In the genomic region with DNA sequence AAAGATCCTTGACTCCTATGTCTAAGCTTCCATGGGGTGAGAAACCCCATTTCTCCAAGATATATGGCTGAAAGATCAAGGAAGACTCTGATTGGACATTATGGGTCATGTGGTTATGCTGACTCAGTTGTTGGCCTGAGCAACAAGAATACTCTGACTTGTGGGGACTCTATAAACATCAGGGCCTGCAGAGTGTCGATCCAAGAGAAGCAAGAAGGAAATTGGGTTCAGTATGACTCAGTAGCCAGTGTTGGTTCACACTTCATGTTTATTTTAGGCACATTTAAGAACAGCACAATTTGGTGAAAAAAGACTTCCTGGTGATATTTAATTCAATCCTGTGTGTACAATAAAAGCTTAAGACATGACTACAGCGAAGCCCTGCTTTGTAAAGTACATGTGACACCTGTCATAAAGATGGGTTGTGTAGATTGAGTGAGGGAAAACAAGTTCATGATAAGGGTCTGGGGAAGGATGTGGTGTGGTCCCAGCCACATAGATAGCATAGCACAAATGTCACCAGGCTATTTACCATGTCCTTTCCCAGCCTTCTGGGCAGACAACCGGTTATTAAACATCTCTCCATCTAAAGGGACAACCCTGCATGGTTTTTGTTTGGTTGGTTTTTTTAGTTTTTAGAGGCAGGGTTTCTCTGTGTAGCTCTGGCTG, we compare ENCODE assay signal across 13 mouse cellular contexts. TPM values are rescaled to one million over a fixed set of nuclear protein-coding genes. Genes with fewer than 3 reads are reported as not detected.
DNase-seq lines count a peak whose midpoint lies in the region; ATAC-seq and TF ChIP-seq lines count a peak whose summit lies in the region.
"Had no signal": no experiment of that assay in that cellular context is flagged by ENCODE, and none has a peak within 500 bp of the region (broad histone marks: within the 10 kb centered on the region; RNA-seq: fewer than 3 reads in every experiment).

No protein-coding gene starts in this region.

- 76% methylated on average over 3 of the region's 3 CpGs for WGBS in kidney, postnatal 0 days
- WGBS in midbrain, embryonic 14.5 days = 88% methylated on average over 3 of the region's 3 CpGs
- WGBS in limb, embryonic 10.5 days = 87% methylated on average over 3 of the region's 3 CpGs

- no peak for DNase-seq in kidney, postnatal 0 days (ENCODE audit: low spot score)
- no peak for DNase-seq in kidney, postnatal 10 days
- no peak for DNase-seq in CH12.LX (ENCODE audit: extremely low read depth)
- no peak for DNase-seq in midbrain, embryonic 14.5 days
- no peak for DNase-seq in limb, embryonic 10.5 days (ENCODE audit: low spot score)
- DNase-seq in adrenal gland, postnatal 4 days (ENCODE audit: low spot score in 2 of 2) = no peak
- DNase-seq: cerebellum, postnatal 14 days; heart, adult 2 months had no signal

- dilution Hi-C loops in CH12.LX (cut with MboI; ENCODE audit: extremely low pct_ligation_motif_present, extremely low pct_unique_long_range_greater_than_20kb, low sequenced_read_pairs) = no loop called here

- no peaks in the 10 kb centered on the region for H3K27me3 ChIP-seq in kidney, postnatal 0 days (ENCODE audit: insufficient read depth, low read length)
- peaks cover 91% of the 10 kb centered on the region for H3K27me3 ChIP-seq in CH12.LX (replicated peaks)
- no peaks in the 10 kb centered on the region for H3K27me3 ChIP-seq in midbrain, embryonic 14.5 days (ENCODE audit: control insufficient read depth, insufficient read depth, low read length)
- H3K27me3 ChIP-seq in limb, embryonic 10.5 days (ENCODE audit: low read depth, poor library complexity, severe bottlenecking) = no peaks in the 10 kb centered on the region
- H3K27me3 ChIP-seq: kidney, embryonic 15.5 days; lung, embryonic 15.5 days; stomach, embryonic 15.5 days had no signal

- ATAC-seq in kidney, postnatal 0 days (replicated peaks; ENCODE audit: low FRiP score, low read depth) = no peak
- peak; percentile 18 to 35; a peak in 2 of 4 replicates for ATAC-seq in hematopoietic stem cell, adult 5-6 weeks (replicated peaks in 1 of 2; ENCODE audit: insufficient read depth in 1 of 2, low FRiP score in 2 of 2, low TSS enrichment in 1 of 2, low read depth in 1 of 2, poor library complexity in 2 of 2, severe bottlenecking in 2 of 2)
- no peak for ATAC-seq in midbrain, embryonic 14.5 days (ENCODE audit: low FRiP score, low TSS enrichment)
- ATAC-seq in monocyte, adult 5-6 weeks (replicated peaks; ENCODE audit: insufficient number of reproducible peaks, low FRiP score, low TSS enrichment, poor library complexity, severe bottlenecking) = no peak

- no peak for TF ChIP-seq RAD21 in CH12.LX (IDR thresholded peaks at IDR 0.05; ENCODE audit: low read depth, low read length)

- TF ChIP-seq CTCF in kidney, postnatal 0 days (IDR thresholded peaks at IDR 0.05; ENCODE audit: low read depth) = no peak
- no peak for TF ChIP-seq CTCF in CH12.LX (conservative IDR thresholded peaks at IDR 0.05 in 1 of 2, IDR thresholded peaks at IDR 0.05 in 1 of 2; ENCODE audit: low read depth in 2 of 2, low read length in 2 of 2)

- H3K27ac ChIP-seq in kidney, postnatal 0 days = 0 out of 2 replicates have a peak overlapping the region, but pooled peaks have one; percentile 19
- H3K27ac ChIP-seq in CH12.LX (ENCODE audit: insufficient read depth, low read depth) = no peak overlapping the region
- H3K27ac ChIP-seq in midbrain, embryonic 14.5 days (replicated peaks; ENCODE audit: low read depth, low read length) = peak overlapping the region; percentile 46; the same call in 1 of the 2 replicates
- no peak overlapping the region for H3K27ac ChIP-seq in limb, embryonic 10.5 days
- H3K27ac ChIP-seq: heart, adult 2 months; stomach, embryonic 15.5 days had no signal

- no peak for TF ChIP-seq POLR2A in CH12.LX (IDR thresholded peaks at IDR 0.05; ENCODE audit: low read depth, low read length)

- no peaks in the 10 kb centered on the region for H3K4me1 ChIP-seq in kidney, postnatal 0 days (replicated peaks; ENCODE audit: insufficient read depth, low read length)
- H3K4me1 ChIP-seq in CH12.LX (ENCODE audit: control insufficient read depth in 1 of 2, insufficient read depth in 2 of 2) = no peaks in the 10 kb centered on the region
- H3K4me1 ChIP-seq in midbrain, embryonic 14.5 days (ENCODE audit: control insufficient read depth, insufficient read depth, low read length) = peaks cover 14% of the 10 kb centered on the region
- no peaks in the 10 kb centered on the region for H3K4me1 ChIP-seq in limb, embryonic 10.5 days
- H3K4me1 ChIP-seq: stomach, embryonic 15.5 days had no signal

- H3K4me3 ChIP-seq in kidney, postnatal 0 days (replicated peaks; ENCODE audit: low read depth, low read length) = no peak overlapping the region
- no peak overlapping the region for H3K4me3 ChIP-seq in CH12.LX (replicated peaks in 1 of 3; ENCODE audit: low read depth in 2 of 3, low read length in 2 of 3, poor library complexity in 1 of 3)
- no peak overlapping the region for H3K4me3 ChIP-seq in midbrain, embryonic 14.5 days (replicated peaks; ENCODE audit: low read depth, low read length)
- no peak overlapping the region for H3K4me3 ChIP-seq in limb, embryonic 10.5 days
- H3K4me3 ChIP-seq: heart, adult 2 months; kidney, embryonic 15.5 days; lung, embryonic 15.5 days; stomach, embryonic 15.5 days had no signal

- H3K9ac ChIP-seq in kidney, postnatal 0 days (ENCODE audit: low read depth, low read length) = no peak overlapping the region
- no peak overlapping the region for H3K9ac ChIP-seq in CH12.LX (ENCODE audit: insufficient read depth, low read depth)
- no peak overlapping the region for H3K9ac ChIP-seq in midbrain, embryonic 14.5 days (replicated peaks; ENCODE audit: low read length)
- H3K9ac ChIP-seq: kidney, embryonic 15.5 days; lung, embryonic 15.5 days; stomach, embryonic 15.5 days had no signal

- 0 out of 2 replicates have a peak, but pooled peaks cover 5% of the 10 kb centered on the region for H3K36me3 ChIP-seq in kidney, postnatal 0 days (ENCODE audit: insufficient read depth, low read length)
- H3K36me3 ChIP-seq in CH12.LX (replicated peaks in 1 of 2; ENCODE audit: control insufficient read depth in 1 of 2, insufficient read depth in 1 of 2, low read length in 1 of 2) = no peaks in the 10 kb centered on the region
- H3K36me3 ChIP-seq in midbrain, embryonic 14.5 days (ENCODE audit: control insufficient read depth, insufficient read depth, low read length) = no peaks in the 10 kb centered on the region
- H3K36me3 ChIP-seq in limb, embryonic 10.5 days = no peaks in the 10 kb centered on the region
- H3K36me3 ChIP-seq: kidney, embryonic 15.5 days; lung, embryonic 15.5 days; stomach, embryonic 15.5 days had no signal

- H3K4me2 ChIP-seq in kidney, postnatal 0 days (ENCODE audit: low read length) = no peak overlapping the region
- no peak overlapping the region for H3K4me2 ChIP-seq in CH12.LX (ENCODE audit: insufficient read depth, low read depth, poor library complexity, severe bottlenecking)
- H3K4me2 ChIP-seq in midbrain, embryonic 14.5 days (ENCODE audit: low read length) = no peak overlapping the region
- H3K4me2 ChIP-seq: kidney, embryonic 15.5 days; lung, embryonic 15.5 days; stomach, embryonic 15.5 days had no signal

- no peak for TF ChIP-seq EP300 in CH12.LX (IDR thresholded peaks at IDR 0.05; ENCODE audit: low read length)

- no peaks in the 10 kb centered on the region for H3K79me2 ChIP-seq in CH12.LX (replicated peaks; ENCODE audit: control insufficient read depth, extremely low read depth, insufficient read depth, poor library complexity, severe bottlenecking)

- no peaks in the 10 kb centered on the region for H3K9me3 ChIP-seq in kidney, postnatal 0 days (replicated peaks; ENCODE audit: low read length)
- peaks cover 8% of the 10 kb centered on the region for H3K9me3 ChIP-seq in CH12.LX (replicated peaks; ENCODE audit: low read length)
- H3K9me3 ChIP-seq in midbrain, embryonic 14.5 days (ENCODE audit: control insufficient read depth, low read length) = no peaks in the 10 kb centered on the region
- H3K9me3 ChIP-seq in limb, embryonic 10.5 days (replicated peaks) = no peaks in the 10 kb centered on the region
- H3K9me3 ChIP-seq: kidney, embryonic 15.5 days; lung, embryonic 15.5 days; stomach, embryonic 15.5 days had no signal

- in situ Hi-C loops in CH12.LX (cut with MboI; ENCODE audit: low pct_ligation_motif_present, low pct_unique_long_range_greater_than_20kb, low sequenced_read_pairs) = no loop called here

TF ChIP-seq in CH12.LX, 34 proteins besides CTCF, POLR2A, EP300 and RAD21:
- TF ChIP-seq USF1 (IDR thresholded peaks at IDR 0.05; ENCODE audit: low read depth, low read length) = peak; percentile 11; the same call in 1 of the 2 replicates
- no peak for TF ChIP-seq JUN (IDR thresholded peaks at IDR 0.05; ENCODE audit: insufficient read depth, low read depth, low read length)
- no peak for TF ChIP-seq MAX (IDR thresholded peaks at IDR 0.05; ENCODE audit: low read length)
- TF ChIP-seq NRF1 (IDR thresholded peaks at IDR 0.05; ENCODE audit: low read depth, low read length) = no peak

RNA-seq across cellular contexts. Expression of gene Slc41a3, which starts 44.0 kb away (rescaled TPM):
- polyA plus RNA-seq in kidney, postnatal 0 days (2015; fragmentation: Nextera tagmentation; extraction: Ambion mirVana) = 5.6 and 6.3 TPM in 2 replicates
- total RNA-seq in CH12.LX (2012; rRNA removed) = 0.55 and 0.59 TPM in 2 replicates
- total RNA-seq in CH12.LX (2014; rRNA removed) = 0.15 TPM in 1 of 2 replicates, not detected in the other
- 0.10 TPM in 1 of 2 replicates, not detected in the other for polyA plus RNA-seq in CH12.LX (2012; ENCODE audit: insufficient read length, low read depth)
- 2.7 and 4.5 TPM in 2 replicates for total RNA-seq in hematopoietic stem cell, adult 5-6 weeks (2017)
- 4.7 and 5.3 TPM in 2 replicates for polyA plus RNA-seq in midbrain, embryonic 14.5 days (2014; fragmentation: Nextera tagmentation; extraction: Ambion mirVana)
- polyA plus RNA-seq in limb, embryonic 10.5 days (2016; fragmentation: Nextera tagmentation; extraction: Ambion mirVana) = 1.6 and 2.4 TPM in 2 replicates
- total RNA-seq in monocyte, adult 5-6 weeks (2017) = 10.1 to 17.7 TPM (median 15.7 TPM) in 3 replicates
- total RNA-seq in adrenal gland, postnatal 4 days (2021) = 10 to 100 TPM; 20.3 to 22.2 TPM

Comparison
In these comparisons a context has a peak if more than half of its experiments do, and no peak if none do; other contexts are left out.
1. ATAC-seq: peak in hematopoietic stem cell, adult 5-6 weeks (2 of 2); none in kidney, postnatal 0 days (single experiment), midbrain, embryonic 14.5 days (single experiment) and monocyte, adult 5-6 weeks (single experiment).
2. H3K27ac ChIP-seq: peak in kidney, postnatal 0 days (single experiment) and midbrain, embryonic 14.5 days (single experiment); none in CH12.LX (single experiment) and limb, embryonic 10.5 days (single experiment).